Mouse (Mus musculus): ENCODE measurements around the gene Klhl5.
"Not testable (repeated sequence)": the region's sequence is repeated elsewhere in the genome, so short reads cannot be mapped to it uniquely, and the experiment has no call there.

The Klhl5 gene

GRCm38 (mm10) chr5:65096805-65097204, 10.5 kb upstream of the Klhl5 start:
- no peak for DNase-seq (ENCODE audit: low read depth, low spot score)

GRCm38 (mm10) chr5:65097457-65097856, 9.9 kb upstream of the Klhl5 start:
- DNase-seq (ENCODE audit: low read depth, low spot score), result no peak

- no peak for DNase-seq (ENCODE audit: low read depth, low spot score)
These were observed 7.3 kb upstream of the Klhl5 start for GRCm38 (mm10) chr5:65100002-65100401.

- no peak for DNase-seq (ENCODE audit: low read depth, low spot score)
These were observed 6.1 kb upstream of the Klhl5 start for GRCm38 (mm10) chr5:65101209-65101608.

- DNase-seq (ENCODE audit: low read depth, low spot score), result no peak
These were observed 5.7 kb upstream of the Klhl5 start for GRCm38 (mm10) chr5:65101621-65102020.

GRCm38 (mm10) chr5:65102026-65102640, 5.2 kb upstream of the Klhl5 start:
- peak; percentile 20 for DNase-seq (ENCODE audit: low read depth, low spot score)

- no peak for DNase-seq (ENCODE audit: low read depth, low spot score)
These were observed 4.7 kb upstream of the Klhl5 start for GRCm38 (mm10) chr5:65102641-65103042.

- DNase-seq (ENCODE audit: low read depth, low spot score), result peak; percentile 52
These were observed 564 bp downstream of the Klhl5 start for GRCm38 (mm10) chr5:65107773-65108432.

GRCm38 (mm10) chr5:65112225-65112624, 4.9 kb downstream of the Klhl5 start:
- not testable (repeated sequence) for DNase-seq (ENCODE audit: low read depth, low spot score)

- no peak for DNase-seq (ENCODE audit: low read depth, low spot score)
These were observed 6.0 kb downstream of the Klhl5 start for GRCm38 (mm10) chr5:65113323-65113722.

- DNase-seq (ENCODE audit: low read depth, low spot score), result no peak
These were observed 9.4 kb downstream of the Klhl5 start for GRCm38 (mm10) chr5:65116789-65117188.

GRCm38 (mm10) chr5:65119495-65119894, 12.2 kb downstream of the Klhl5 start:
- DNase-seq (ENCODE audit: low read depth, low spot score), result no peak

GRCm38 (mm10) chr5:65119918-65120317, 12.6 kb downstream of the Klhl5 start:
- no peak for DNase-seq (ENCODE audit: low read depth, low spot score)

- no peak for DNase-seq (ENCODE audit: low read depth, low spot score)
These were observed 15.3 kb downstream of the Klhl5 start for GRCm38 (mm10) chr5:65122616-65123015.

GRCm38 (mm10) chr5:65126137-65126536, 18.8 kb downstream of the Klhl5 start:
- DNase-seq (ENCODE audit: low read depth, low spot score), result no peak

- DNase-seq (ENCODE audit: low read depth, low spot score), result no peak
These were observed 21.1 kb downstream of the Klhl5 start for GRCm38 (mm10) chr5:65128481-65128880.

GRCm38 (mm10) chr5:65130528-65131210, 23.3 kb downstream of the Klhl5 start:
- peak; percentile 71 for DNase-seq (ENCODE audit: low read depth, low spot score)

GRCm38 (mm10) chr5:65131211-65131879, 24.0 kb downstream of the Klhl5 start:
- no peak for DNase-seq (ENCODE audit: low read depth, low spot score)

GRCm38 (mm10) chr5:65136159-65136558, 28.8 kb downstream of the Klhl5 start:
- DNase-seq (ENCODE audit: low read depth, low spot score), result no peak

- no peak for DNase-seq (ENCODE audit: low read depth, low spot score)
These were observed 29.7 kb downstream of the Klhl5 start for GRCm38 (mm10) chr5:65137073-65137472.

GRCm38 (mm10) chr5:65141242-65141641, 33.9 kb downstream of the Klhl5 start:
- no peak for DNase-seq (ENCODE audit: low read depth, low spot score)

- DNase-seq (ENCODE audit: low read depth, low spot score), result no peak
These were observed 34.9 kb downstream of the Klhl5 start for GRCm38 (mm10) chr5:65142247-65142646.

All from R1 (cell line).